Mouse (Mus musculus) liver, embryonic 11.5 days (tissue): ENCODE measurements around the gene Nmral1. TPM values are rescaled to one million over a fixed set of nuclear protein-coding genes. Genes with fewer than 3 reads are reported as not detected.

Source experiments
- ATAC-seq: fragments of 200-750 bp; cut with Nextera tagmentation; replicated peaks from 2 replicates; pipeline ENCODE4 v1.8.0; 2017; ENCODE audit warnings: moderate number of reproducible peaks, mild to moderate bottlenecking, moderate TSS enrichment, moderate library complexity; ENCODE audit not compliant: low FRiP score
- DNase-seq: peaks from one replicate; pipeline ENCODE4 v3.0.0-alpha.2; 2017; ENCODE audit warnings: low spot score
- H3K27ac ChIP-seq: fragments of 300-500 bp; sonication (generic); 2 replicates; pipeline ENCODE4 v1.5.1; 2014; ENCODE audit warnings: mild to moderate bottlenecking, low read depth, low read length, control low read depth
- H3K27me3 ChIP-seq: fragments of 300-500 bp; sonication (generic); replicated peaks from 2 replicates; pipeline ENCODE4 v1.6.1; 2014; ENCODE audit warnings: low read length, mixed read lengths; ENCODE audit not compliant: control insufficient read depth, insufficient read depth
- H3K36me3 ChIP-seq: fragments of 300-500 bp; sonication (generic); 2 replicates; pipeline ENCODE4 v1.6.1; 2014; ENCODE audit warnings: mild to moderate bottlenecking, low read length, moderate library complexity, mixed read lengths; ENCODE audit not compliant: control insufficient read depth, insufficient read depth
- H3K4me1 ChIP-seq: fragments of 300-500 bp; sonication (generic); replicated peaks from 2 replicates; pipeline ENCODE4 v1.6.1; 2014; ENCODE audit warnings: low read length, mixed read lengths; ENCODE audit not compliant: control insufficient read depth, insufficient read depth
- H3K4me2 ChIP-seq: fragments of 300-500 bp; sonication (generic); 2 replicates; pipeline ENCODE4 v1.6.1; 2014; ENCODE audit warnings: mild to moderate bottlenecking, control low read depth, moderate library complexity
- H3K4me3 ChIP-seq: fragments of 300-500 bp; sonication (generic); 2 replicates; pipeline ENCODE4 v1.5.1; 2014; ENCODE audit warnings: low read depth, low read length, control low read depth
- H3K9ac ChIP-seq: fragments of 300-500 bp; sonication (generic); 2 replicates; pipeline ENCODE4 v1.6.1; 2014; ENCODE audit warnings: low read depth, low read length, control low read depth
- H3K9me3 ChIP-seq: fragments of 300-500 bp; sonication (generic); 2 replicates; pipeline ENCODE4 v1.6.1; 2016; ENCODE audit warnings: low read length, inconsistent platforms, mixed read lengths; ENCODE audit not compliant: control insufficient read depth
- WGBS: fragments of 180-500 bp; shearing (Covaris S2); extraction: QIAGEN DNeasy Blood & Tissue Kit; methylation state at CpG from one replicate; pipeline ENCODE4 v1.1.7; 2014; 5-methylcytosine and 5-hydroxymethylcytosine counted together
- polyA plus RNA-seq: library from polyadenylated mRNA; unstranded; fragments of >200 nt; fragmentation: Nextera tagmentation; extraction: Ambion mirVana; gene quantifications from 2 replicates; pipeline ENCODE4 v1.2.1, GENCODE M21; 2014

Nmral1 gene
- polyA plus RNA-seq, 1 experiment from 2014 or later: 85.6 TPM

DNA sequence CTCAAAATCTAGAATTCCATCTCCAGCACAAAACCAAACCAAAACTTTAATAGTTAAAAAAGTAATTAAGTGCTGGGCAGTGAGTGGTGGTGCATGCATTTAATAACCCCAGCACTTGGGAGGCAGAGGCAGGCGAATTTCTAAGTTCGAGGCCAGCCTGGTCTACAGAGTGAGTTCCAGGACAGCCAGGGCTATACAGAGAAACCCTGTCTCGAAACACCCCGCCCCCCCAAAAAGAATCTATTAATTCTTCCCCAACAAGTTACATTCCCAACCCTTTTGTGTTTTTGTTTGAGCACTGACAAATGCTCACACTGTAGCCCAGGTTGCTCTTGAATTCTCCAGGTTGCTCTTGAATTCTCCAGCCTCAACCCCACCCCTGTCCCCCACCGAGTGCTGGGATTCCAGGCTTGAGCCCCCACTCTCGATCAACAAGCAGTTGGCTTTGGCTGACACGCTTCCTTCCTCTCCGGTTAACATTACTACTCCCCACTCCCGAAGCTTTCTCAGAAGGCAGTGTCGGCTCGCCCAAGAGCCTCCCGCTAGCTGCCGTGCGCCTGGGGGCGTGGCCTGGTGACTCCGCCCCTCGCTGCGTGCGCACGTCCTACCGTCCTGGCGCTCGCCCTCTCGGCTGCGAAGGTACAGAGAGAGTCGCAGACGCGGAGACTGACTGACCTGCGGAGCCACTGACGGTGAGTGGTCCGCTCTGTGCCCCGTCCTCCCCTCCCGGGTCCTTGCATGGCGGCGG is 6.8 kb upstream of the Nmral1 start, which contains the start of gene Hmox2:
Gene Hmox2 (plus strand): TSS at position 582 of the 748 bp plus-strand sequence.
- no peaks in the 10 kb centered on the region for H3K9me3 ChIP-seq
- H3K4me3 ChIP-seq: peak within 1 kb of the TSS; percentile 78
- H3K4me2 ChIP-seq: peak within 1 kb of the TSS; percentile 96
- H3K4me1 ChIP-seq: peaks cover 25% of the 10 kb centered on the region
- DNase-seq: peak; percentile 93
- ATAC-seq: peak; percentile 95
- H3K27ac ChIP-seq: peak within 1 kb of the TSS; percentile 80
- H3K9ac ChIP-seq: peak within 1 kb of the TSS; percentile 86
- H3K27me3 ChIP-seq: no peaks in the 10 kb centered on the region
- WGBS: 6% methylated on average over 35 of the region's 35 CpGs
- H3K36me3 ChIP-seq: no peaks in the 10 kb centered on the region

- Histone ChIP-seq H3K4me3 (no peak overlapping the region), H3K36me3 (no peaks in the 10 kb centered on the region), H3K9ac (no peak overlapping the region), H3K4me2 (peak overlapping the region; percentile 96), H3K9me3 (no peaks in the 10 kb centered on the region), H3K27me3 (no peaks in the 10 kb centered on the region), H3K27ac (no peak overlapping the region), H3K4me1 (peaks cover 25% of the 10 kb centered on the region)
- WGBS: 78% methylated on average over 4 of the region's 4 CpGs
- DNase-seq: no peak
- ATAC-seq: no peak
These were observed 6.1 kb upstream of the Nmral1 start for GRCm38 (mm10) chr16:4725266-4725665.

- H3K9ac ChIP-seq: no peak overlapping the region
- H3K9me3 ChIP-seq: no peaks in the 10 kb centered on the region
- H3K27me3 ChIP-seq: no peaks in the 10 kb centered on the region
- no peak overlapping the region for H3K27ac ChIP-seq
- ATAC-seq: no peak
- 0 out of 2 replicates have a peak overlapping the region, but pooled peaks have one; percentile 18 for H3K4me2 ChIP-seq
- H3K4me1 ChIP-seq: peaks cover 19% of the 10 kb centered on the region
- H3K4me3 ChIP-seq: no peak overlapping the region
- 29% methylated on average over 3 of the region's 3 CpGs for WGBS
- H3K36me3 ChIP-seq: no peaks in the 10 kb centered on the region
- DNase-seq: no peak
These were observed 3.7 kb upstream of the Nmral1 start for GRCm38 (mm10) chr16:4722915-4723209.

DNA sequence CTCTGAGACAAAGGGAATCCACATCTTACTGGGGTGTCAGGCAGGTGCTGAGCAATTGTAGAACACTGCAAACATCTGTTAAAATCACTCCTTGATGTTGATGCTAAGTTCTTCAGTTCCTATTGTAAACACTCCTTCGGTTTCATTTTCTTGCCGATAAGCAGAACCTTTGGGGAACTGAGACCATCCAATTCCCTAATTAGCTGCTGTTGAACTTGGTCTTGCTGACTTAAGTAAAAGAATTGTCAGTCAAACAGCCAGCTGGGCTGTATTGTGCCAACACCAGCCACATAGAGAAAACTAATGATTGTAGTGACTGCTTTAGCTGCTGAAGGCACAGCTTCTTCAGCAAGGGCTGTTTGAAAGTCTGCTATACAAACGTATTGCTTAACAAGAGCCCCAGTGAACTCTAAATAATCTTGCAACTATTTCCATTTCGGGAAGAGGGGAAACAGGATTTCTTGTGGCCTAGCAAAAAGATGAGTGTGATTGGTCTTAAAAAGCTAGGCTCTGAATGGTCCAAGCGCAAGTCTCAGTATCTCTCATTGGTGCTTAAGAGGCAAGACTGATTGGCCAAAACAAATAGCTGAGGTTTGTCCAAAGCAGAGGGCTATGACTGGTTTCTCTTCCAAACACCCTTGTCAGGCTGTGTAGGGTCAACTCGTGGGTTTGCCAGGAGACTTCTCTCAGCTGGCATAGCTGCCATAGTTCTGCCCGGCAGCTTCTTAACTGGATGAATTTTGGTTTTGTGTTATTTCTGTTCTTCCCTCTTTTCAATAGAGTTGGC is 3.2 kb upstream of the Nmral1 start:
- no peaks in the 10 kb centered on the region for H3K27me3 ChIP-seq
- 0 out of 2 replicates have a peak overlapping the region, but pooled peaks have one; percentile 23 for H3K4me2 ChIP-seq
- H3K27ac ChIP-seq: no peak overlapping the region
- peaks cover 17% of the 10 kb centered on the region for H3K4me1 ChIP-seq
- DNase-seq (no peak), ATAC-seq (no peak)
- no peak overlapping the region for H3K4me3 ChIP-seq
- H3K36me3 ChIP-seq: no peaks in the 10 kb centered on the region
- WGBS: 61% methylated on average over 7 of the region's 7 CpGs
- no peaks in the 10 kb centered on the region for H3K9me3 ChIP-seq
- no peak overlapping the region for H3K9ac ChIP-seq

DNA sequence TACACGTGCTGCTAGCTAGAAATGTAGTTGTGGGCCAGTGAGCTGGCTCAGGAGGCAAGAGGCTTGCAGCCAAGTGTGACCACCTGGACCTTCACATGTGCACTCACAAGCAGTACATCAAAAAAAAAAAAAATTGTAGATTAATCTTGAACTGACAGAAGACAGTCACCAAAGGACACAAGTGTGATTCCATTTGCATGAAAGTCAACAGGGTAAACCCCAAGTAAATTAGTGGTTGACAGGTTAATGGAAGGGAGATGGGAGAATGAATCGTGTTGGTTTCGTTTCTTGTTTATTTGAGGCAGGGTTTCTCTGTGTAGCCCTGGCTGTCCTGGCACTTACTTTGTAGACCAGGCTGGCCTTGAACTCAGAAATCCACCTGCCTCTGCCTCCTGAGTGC is 1.3 kb downstream of the Nmral1 start:
- no peak overlapping the region for H3K27ac ChIP-seq
- no peaks in the 10 kb centered on the region for H3K27me3 ChIP-seq
- H3K36me3 ChIP-seq: peaks cover 15% of the 10 kb centered on the region
- DNase-seq (no peak), ATAC-seq (no peak)
- no peaks in the 10 kb centered on the region for H3K9me3 ChIP-seq
- H3K4me3 ChIP-seq: peak overlapping the region; percentile 76
- H3K9ac ChIP-seq: peak overlapping the region; percentile 86; the same call in 1 of the 2 replicates
- 65% methylated on average over 3 of the region's 3 CpGs for WGBS
- peak overlapping the region; percentile 63 for H3K4me2 ChIP-seq
- peaks cover 6% of the 10 kb centered on the region; the same call in 1 of the 2 replicates for H3K4me1 ChIP-seq

DNA sequence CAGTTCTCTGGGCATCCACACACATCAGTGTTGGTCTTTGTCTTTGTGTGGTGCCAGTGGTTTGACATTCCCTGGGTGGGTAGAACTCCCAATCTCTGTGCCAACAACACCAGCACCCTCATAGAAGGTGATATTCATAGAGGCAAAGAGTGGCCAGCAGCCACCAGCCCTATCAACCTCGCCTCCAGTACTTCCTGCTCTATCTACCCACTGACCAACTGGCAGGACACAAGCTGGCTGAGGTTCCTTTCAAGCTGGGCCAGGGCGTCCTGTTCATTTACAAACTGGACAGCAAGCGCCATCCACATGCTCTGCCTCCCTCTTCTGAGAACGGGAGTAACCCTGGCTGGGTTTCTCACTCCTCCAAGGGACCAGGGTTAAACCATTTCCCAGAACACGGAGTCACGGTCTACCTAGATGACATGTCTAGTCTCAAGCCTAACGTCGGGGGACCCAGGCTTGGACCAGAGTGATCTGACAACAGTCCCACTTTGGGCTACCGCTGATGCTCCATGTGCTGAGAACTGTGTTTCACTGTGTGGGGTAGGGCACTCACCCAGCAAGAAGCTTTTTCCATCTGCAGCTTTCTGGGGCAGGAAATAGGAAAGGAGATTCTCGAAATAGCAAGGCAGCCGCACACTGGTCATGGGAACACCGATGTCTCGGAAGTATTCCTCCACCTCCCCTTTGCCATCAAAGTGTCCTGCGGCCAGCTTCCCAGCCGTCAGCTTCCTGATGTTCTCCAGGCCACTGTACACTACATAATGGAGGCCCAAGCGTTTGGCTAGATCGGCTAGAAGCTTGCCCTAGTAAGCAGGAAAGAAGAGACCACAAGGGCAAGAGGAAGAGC is 5.1 kb downstream of the Nmral1 start:
- no peaks in the 10 kb centered on the region for H3K9me3 ChIP-seq
- peaks cover 28% of the 10 kb centered on the region for H3K36me3 ChIP-seq
- H3K9ac ChIP-seq: no peak overlapping the region
- H3K27me3 ChIP-seq: no peaks in the 10 kb centered on the region
- ATAC-seq: no peak
- DNase-seq: no peak
- H3K27ac ChIP-seq: no peak overlapping the region
- H3K4me1 ChIP-seq: peaks cover 3% of the 10 kb centered on the region; the same call in 1 of the 2 replicates
- H3K4me3 ChIP-seq: no peak overlapping the region
- H3K4me2 ChIP-seq: no peak overlapping the region
- WGBS: 87% methylated on average over 17 of the region's 17 CpGs

GRCm38 (mm10) chr16:4711173-4711572 is 8.0 kb downstream of the Nmral1 start:
- H3K27me3 ChIP-seq: no peaks in the 10 kb centered on the region
- H3K9me3 ChIP-seq: no peaks in the 10 kb centered on the region
- whole genome bisulfite sequencing: 95% methylated on average over 4 of the region's 4 CpGs
- no peak overlapping the region for H3K27ac ChIP-seq
- no peaks in the 10 kb centered on the region for H3K4me1 ChIP-seq
- no peak overlapping the region for H3K4me3 ChIP-seq
- no peak for DNase-seq
- H3K9ac ChIP-seq: no peak overlapping the region
- H3K36me3 ChIP-seq: peaks cover 48% of the 10 kb centered on the region
- no peak for ATAC-seq
- no peak overlapping the region for H3K4me2 ChIP-seq

GRCm38 (mm10) chr16:4705541-4705940 is 13.6 kb downstream of the Nmral1 start:
- no peak overlapping the region for H3K4me3 ChIP-seq
- H3K36me3 ChIP-seq: peaks cover 63% of the 10 kb centered on the region
- no peaks in the 10 kb centered on the region for H3K4me1 ChIP-seq
- H3K4me2 ChIP-seq: no peak overlapping the region
- no peak overlapping the region for H3K27ac ChIP-seq
- 68% methylated on average over 4 of the region's 4 CpGs for WGBS
- ATAC-seq: no peak
- no peak for DNase-seq
- H3K27me3 ChIP-seq: no peaks in the 10 kb centered on the region
- H3K9me3 ChIP-seq: no peaks in the 10 kb centered on the region
- no peak overlapping the region for H3K9ac ChIP-seq
